Mouse (Mus musculus) limb, embryonic 11.5 days (tissue): Measurements from ENCODE around the gene Smo. TPM values are rescaled to one million over a fixed set of nuclear protein-coding genes. Genes with fewer than 3 reads are reported as not detected.
A peak's percentile ranks its signal among the peaks of the same experiment; 100 is the strongest.
"Not testable (repeated sequence)": the region's sequence is repeated elsewhere in the genome, so short reads cannot be mapped to it uniquely, and the experiment has no call there.

Source experiments
- ATAC-seq: fragments of 200-750 bp; cut with Nextera tagmentation; 2 replicates; pipeline ENCODE4 v1.8.0; 2017; ENCODE audit warnings: low read depth; ENCODE audit not compliant: insufficient number of reproducible peaks, low FRiP score, low TSS enrichment
- DNase-seq: peaks from one replicate; pipeline ENCODE4 v3.0.0-alpha.2; 2015; ENCODE audit warnings: low spot score
- H3K27ac ChIP-seq: fragments of 300-500 bp; sonication (generic); replicated peaks from 2 replicates; pipeline ENCODE4 v1.5.1; 2014; ENCODE audit warnings: low read depth, mild to moderate bottlenecking, low read length
- H3K27me3 ChIP-seq: fragments of 300-500 bp; sonication (generic); 2 replicates; pipeline ENCODE4 v1.6.1; 2014; ENCODE audit warnings: mild to moderate bottlenecking, low read length, mixed read lengths; ENCODE audit not compliant: control insufficient read depth, insufficient read depth
- H3K36me3 ChIP-seq: fragments of 300-500 bp; sonication (generic); 2 replicates; pipeline ENCODE4 v1.6.1; 2014; ENCODE audit warnings: mild to moderate bottlenecking, low read length, moderate library complexity, mixed read lengths; ENCODE audit not compliant: control insufficient read depth, insufficient read depth
- H3K4me1 ChIP-seq: fragments of 300-500 bp; sonication (generic); 2 replicates; pipeline ENCODE4 v1.6.1; 2014; ENCODE audit warnings: low read length, mixed read lengths; ENCODE audit not compliant: control insufficient read depth, insufficient read depth
- H3K4me2 ChIP-seq: fragments of 300-500 bp; sonication (generic); 2 replicates; pipeline ENCODE4 v1.6.1; 2014; ENCODE audit warnings: low read depth, mild to moderate bottlenecking, moderate library complexity; ENCODE audit not compliant: severe bottlenecking
- H3K4me3 ChIP-seq: fragments of 300-500 bp; sonication (generic); 2 replicates; pipeline ENCODE4 v1.5.1; 2014; ENCODE audit warnings: low read depth, low read length
- H3K9ac ChIP-seq: fragments of 300-500 bp; sonication (generic); 2 replicates; pipeline ENCODE4 v1.6.1; 2014; ENCODE audit warnings: mild to moderate bottlenecking, low read length
- H3K9me3 ChIP-seq: fragments of 300-500 bp; sonication (generic); 2 replicates; pipeline ENCODE4 v1.6.1; 2016; ENCODE audit warnings: low read length; ENCODE audit not compliant: control insufficient read depth
- WGBS: fragments of 180-500 bp; shearing (Covaris S2); extraction: QIAGEN DNeasy Blood & Tissue Kit; methylation state at CpG from one replicate; pipeline ENCODE4 v1.1.7; 2014; 5-methylcytosine and 5-hydroxymethylcytosine counted together
- polyA plus RNA-seq: library from polyadenylated mRNA; unstranded; fragments of >200 nt; fragmentation: Nextera tagmentation; extraction: Ambion mirVana; gene quantifications from 2 replicates; pipeline ENCODE4 v1.2.1, GENCODE M21; 2014

The Smo gene
- polyA plus RNA-seq, 1 experiment from 2014 or later = 67.5 TPM

- H3K4me2 ChIP-seq, H3K4me3 ChIP-seq, DNase-seq, H3K27me3 ChIP-seq, H3K9ac ChIP-seq, H3K4me1 ChIP-seq, H3K9me3 ChIP-seq, ATAC-seq, H3K27ac ChIP-seq: not testable (repeated sequence)
- WGBS = 89% methylated on average over 2 of the region's 2 CpGs
- peaks cover 15% of the 10 kb centered on the region for H3K36me3 ChIP-seq
Observed at GRCm38 (mm10) chr6:29760397-29760796, 25.1 kb downstream of the Smo start.

- H3K4me2 ChIP-seq = no peak overlapping the region
- no peak overlapping the region for H3K4me3 ChIP-seq
- H3K27me3 ChIP-seq = no peaks in the 10 kb centered on the region
- DNase-seq (no peak), ATAC-seq (no peak)
- no peak overlapping the region for H3K9ac ChIP-seq
- H3K36me3 ChIP-seq = peaks cover 14% of the 10 kb centered on the region
- H3K4me1 ChIP-seq = no peaks in the 10 kb centered on the region
- WGBS = 89% methylated on average over 4 of the region's 4 CpGs
- H3K9me3 ChIP-seq = no peaks in the 10 kb centered on the region
- H3K27ac ChIP-seq = no peak overlapping the region
Observed at GRCm38 (mm10) chr6:29761282-29761681, 26.0 kb downstream of the Smo start.

GRCm38 (mm10) chr6:29762524-29762923, 27.2 kb downstream of the Smo start:
- H3K27me3 ChIP-seq = no peaks in the 10 kb centered on the region
- no peak overlapping the region for H3K4me3 ChIP-seq
- no peak overlapping the region for H3K27ac ChIP-seq
- peaks cover 4% of the 10 kb centered on the region for H3K36me3 ChIP-seq
- no peak for ATAC-seq
- H3K9me3 ChIP-seq = no peaks in the 10 kb centered on the region
- H3K4me2 ChIP-seq = no peak overlapping the region
- peak; percentile 48 for DNase-seq
- WGBS = 72% methylated on average over 4 of the region's 4 CpGs
- no peaks in the 10 kb centered on the region for H3K4me1 ChIP-seq
- H3K9ac ChIP-seq = no peak overlapping the region

GRCm38 (mm10) chr6:29766874-29767273, 31.6 kb downstream of the Smo start:
- ATAC-seq = no peak
- WGBS = 93% methylated on average over 2 of the region's 2 CpGs
- no peaks in the 10 kb centered on the region for H3K27me3 ChIP-seq
- no peak overlapping the region for H3K27ac ChIP-seq
- no peak for DNase-seq
- H3K4me2 ChIP-seq = no peak overlapping the region
- no peaks in the 10 kb centered on the region for H3K9me3 ChIP-seq
- no peak overlapping the region for H3K9ac ChIP-seq
- no peaks in the 10 kb centered on the region for H3K36me3 ChIP-seq
- H3K4me1 ChIP-seq = no peaks in the 10 kb centered on the region
- H3K4me3 ChIP-seq = no peak overlapping the region

- ATAC-seq (peak; percentile 96), DNase-seq (peak; percentile 95)
- Histone ChIP-seq H3K4me1 (no peaks in the 10 kb centered on the region), H3K9me3 (no peaks in the 10 kb centered on the region), H3K9ac (peak within 1 kb of the TSS; percentile 83), H3K27me3 (no peaks in the 10 kb centered on the region), H3K36me3 (no peaks in the 10 kb centered on the region), H3K27ac (peak within 1 kb of the TSS; percentile 79), H3K4me2 (peak within 1 kb of the TSS; percentile 73), H3K4me3 (peak within 1 kb of the TSS; percentile 87)
- WGBS = under 1% methylated on average over 56 of the region's 61 CpGs
Observed at GRCm38 (mm10) chr6:29767813-29768660, 32.7 kb downstream of the Smo start, which contains the start of gene Ahcyl2. Gene Ahcyl2, plus strand, starts transcription at chr6:29768011.

- Histone ChIP-seq H3K9me3 (no peaks in the 10 kb centered on the region), H3K27ac (peak overlapping the region; percentile 79), H3K4me3 (peak overlapping the region; percentile 87), H3K36me3 (no peaks in the 10 kb centered on the region), H3K4me2 (peak overlapping the region; percentile 73), H3K4me1 (no peaks in the 10 kb centered on the region), H3K27me3 (no peaks in the 10 kb centered on the region), H3K9ac (peak overlapping the region; percentile 83)
- DNase-seq (peak; percentile 67), ATAC-seq (peak; percentile 58)
- 0% methylated on average over 35 of the region's 50 CpGs for WGBS
Observed at GRCm38 (mm10) chr6:29768791-29769441, 33.6 kb downstream of the Smo start.

- H3K4me3 ChIP-seq = no peak overlapping the region
- no peak overlapping the region for H3K27ac ChIP-seq
- H3K4me1 ChIP-seq = no peaks in the 10 kb centered on the region
- no peaks in the 10 kb centered on the region for H3K27me3 ChIP-seq
- no peaks in the 10 kb centered on the region for H3K36me3 ChIP-seq
- no peaks in the 10 kb centered on the region for H3K9me3 ChIP-seq
- no peak overlapping the region for H3K4me2 ChIP-seq
- 67% methylated on average over 2 of the region's 2 CpGs for WGBS
- DNase-seq = no peak
- no peak overlapping the region for H3K9ac ChIP-seq
- ATAC-seq = no peak
Observed at GRCm38 (mm10) chr6:29770672-29771321, 35.5 kb downstream of the Smo start.

- Histone ChIP-seq H3K9ac (no peak overlapping the region), H3K36me3 (no peaks in the 10 kb centered on the region), H3K27me3 (no peaks in the 10 kb centered on the region), H3K4me2 (no peak overlapping the region), H3K4me3 (no peak overlapping the region), H3K4me1 (no peaks in the 10 kb centered on the region), H3K27ac (no peak overlapping the region), H3K9me3 (no peaks in the 10 kb centered on the region)
- ATAC-seq (no peak), DNase-seq (no peak)
- WGBS = 90% methylated on average over 3 of the region's 3 CpGs
Observed at GRCm38 (mm10) chr6:29772236-29772635, 36.9 kb downstream of the Smo start.
